Mouse (Mus musculus) lung, postnatal 25 days (tissue): ENCODE results near the gene Adamtsl3.
A peak's percentile ranks its signal among the peaks of the same experiment; 100 is the strongest.
"Not testable (repeated sequence)": the region's sequence is repeated elsewhere in the genome, so short reads cannot be mapped to it uniquely, and the experiment has no call there.

Experiments used
- DNase-seq: peaks from one replicate; pipeline ENCODE4 v3.0.0; 2022; ENCODE audit warnings: low spot score

The Adamtsl3 gene

DNA sequence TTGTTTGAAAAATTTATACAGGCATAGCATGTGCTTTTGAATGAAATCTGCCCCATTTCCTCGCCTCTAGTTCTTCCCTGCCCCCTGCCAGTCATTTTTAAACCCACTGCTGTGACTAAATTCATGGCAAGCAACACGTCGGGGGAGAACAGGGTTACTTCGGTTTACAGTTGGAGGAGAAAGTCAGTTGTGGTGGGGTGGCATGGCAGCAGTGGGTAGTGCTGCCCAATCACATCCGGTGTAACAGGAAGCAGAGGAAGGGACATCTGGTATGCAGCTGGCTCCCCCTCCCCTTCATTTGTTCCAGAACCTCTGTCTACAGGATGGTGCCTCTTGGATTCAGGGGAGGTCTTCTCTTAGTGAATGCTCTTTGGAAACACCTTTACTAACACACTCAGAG is 25.6 kb downstream of the Adamtsl3 start:
- no peak for DNase-seq

DNA sequence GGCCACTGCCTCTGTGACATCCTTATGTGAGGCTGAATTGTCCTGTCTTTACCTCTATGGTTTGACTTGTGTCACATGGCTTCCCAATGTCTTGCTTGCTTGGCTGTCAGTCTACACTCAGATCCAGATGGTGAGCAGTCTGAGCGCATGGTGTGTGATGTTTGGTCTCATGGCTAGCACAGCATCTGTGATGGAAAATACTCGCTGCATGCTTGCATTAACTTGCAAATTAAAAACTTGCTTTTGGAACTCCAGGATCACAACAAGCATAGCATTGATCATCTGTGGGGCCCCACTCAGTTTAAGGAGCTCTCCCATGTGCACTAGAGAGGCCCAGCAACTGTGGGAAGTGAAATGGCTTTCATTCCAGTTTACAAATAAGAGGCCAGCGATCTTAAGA is 29.1 kb downstream of the Adamtsl3 start:
- no peak for DNase-seq

DNA sequence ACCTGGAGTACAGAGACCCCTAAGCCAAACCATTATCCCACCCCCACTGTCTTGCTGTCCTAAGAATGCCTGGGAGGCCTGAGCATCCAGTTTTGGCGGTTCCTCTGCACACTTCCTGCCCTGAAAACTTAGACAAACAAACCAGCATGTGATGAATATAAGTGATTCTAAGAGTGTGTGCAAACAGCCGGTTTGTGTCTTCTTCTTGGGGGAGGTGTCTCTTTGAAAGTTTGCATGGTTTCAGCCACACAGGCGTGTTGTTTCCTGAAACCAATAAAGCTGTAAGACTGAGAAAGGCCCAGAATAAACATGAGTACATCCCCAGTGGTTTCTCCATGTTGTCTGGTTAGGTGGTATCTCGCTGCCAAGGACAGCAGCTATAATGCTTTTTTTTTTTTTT is 30.6 kb downstream of the Adamtsl3 start:
- no peak for DNase-seq

GRCm38 (mm10) chr7:82366471-82366870 is 31.0 kb downstream of the Adamtsl3 start:
- no peak for DNase-seq

- no peak for DNase-seq
These were observed 32.6 kb downstream of the Adamtsl3 start for GRCm38 (mm10) chr7:82368047-82368446.

- no peak for DNase-seq
These were observed 34.6 kb downstream of the Adamtsl3 start for GRCm38 (mm10) chr7:82370132-82370531.

- peak; percentile 37 for DNase-seq
These were observed 35.9 kb downstream of the Adamtsl3 start for GRCm38 (mm10) chr7:82371411-82371810.

- DNase-seq, result no peak
These were observed 42.8 kb downstream of the Adamtsl3 start for GRCm38 (mm10) chr7:82378311-82378710.

- no peak for DNase-seq
These were observed 44.3 kb downstream of the Adamtsl3 start for GRCm38 (mm10) chr7:82379765-82380164.

DNA sequence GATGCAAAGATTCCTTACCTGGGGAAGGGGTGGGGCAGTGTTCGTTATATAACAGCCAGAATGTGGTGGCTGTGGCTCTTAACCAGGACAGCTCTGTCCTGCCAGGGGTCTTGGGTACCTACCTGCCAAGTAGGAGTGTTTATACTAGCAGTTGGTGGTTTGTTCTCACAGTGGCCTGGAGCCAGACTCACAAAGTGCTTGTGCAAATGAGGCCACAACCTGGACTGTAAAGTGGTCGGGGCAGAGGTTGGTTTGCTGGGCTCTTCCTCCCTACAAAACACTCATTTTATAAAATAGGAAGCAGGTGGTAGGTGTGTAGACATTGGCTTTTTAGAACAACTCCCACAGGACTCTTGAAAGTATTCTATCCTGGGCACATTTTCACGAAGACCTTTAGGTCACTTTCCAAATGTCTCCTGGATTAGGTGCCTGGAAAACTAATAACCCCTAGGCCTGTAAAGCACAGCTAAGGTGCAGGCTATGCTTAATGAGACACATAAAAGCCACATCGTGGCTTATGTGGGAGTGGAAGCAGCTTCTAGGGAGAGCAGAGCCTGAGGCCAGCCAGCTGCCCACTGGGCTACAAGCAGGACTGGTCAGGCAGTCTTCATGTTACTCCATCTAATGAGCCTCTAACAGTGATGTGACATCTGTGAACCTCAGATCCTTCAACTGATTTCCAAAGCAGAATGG is 47.5 kb downstream of the Adamtsl3 start:
- DNase-seq, result no peak

GRCm38 (mm10) chr7:82383536-82383848 is 48.0 kb downstream of the Adamtsl3 start:
- no peak for DNase-seq

DNA sequence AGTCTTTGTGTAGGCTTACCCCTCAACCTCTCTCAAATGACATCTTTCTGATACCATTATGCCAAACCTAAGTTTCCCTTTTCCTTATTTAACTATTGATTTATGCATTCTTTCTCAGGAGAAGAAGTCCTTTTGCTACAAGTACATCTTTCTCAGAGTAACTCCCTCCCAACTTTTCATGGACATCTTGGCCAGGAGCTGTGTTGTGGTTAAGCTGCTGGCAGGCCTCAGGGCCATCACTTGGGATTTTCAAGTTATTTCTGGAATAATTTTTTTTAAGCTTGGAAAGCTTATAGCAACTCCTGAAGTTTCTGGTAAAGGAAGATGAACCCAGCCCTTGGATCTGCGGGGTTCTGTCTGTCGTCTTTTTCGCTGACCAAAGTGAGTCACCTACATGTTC is 51.6 kb downstream of the Adamtsl3 start:
- no peak for DNase-seq

- DNase-seq, result no peak
These were observed 59.1 kb downstream of the Adamtsl3 start for GRCm38 (mm10) chr7:82394435-82395186.

GRCm38 (mm10) chr7:82395239-82395638 is 59.7 kb downstream of the Adamtsl3 start:
- no peak for DNase-seq

GRCm38 (mm10) chr7:82395751-82396512 is 60.4 kb downstream of the Adamtsl3 start:
- DNase-seq, result no peak

DNA sequence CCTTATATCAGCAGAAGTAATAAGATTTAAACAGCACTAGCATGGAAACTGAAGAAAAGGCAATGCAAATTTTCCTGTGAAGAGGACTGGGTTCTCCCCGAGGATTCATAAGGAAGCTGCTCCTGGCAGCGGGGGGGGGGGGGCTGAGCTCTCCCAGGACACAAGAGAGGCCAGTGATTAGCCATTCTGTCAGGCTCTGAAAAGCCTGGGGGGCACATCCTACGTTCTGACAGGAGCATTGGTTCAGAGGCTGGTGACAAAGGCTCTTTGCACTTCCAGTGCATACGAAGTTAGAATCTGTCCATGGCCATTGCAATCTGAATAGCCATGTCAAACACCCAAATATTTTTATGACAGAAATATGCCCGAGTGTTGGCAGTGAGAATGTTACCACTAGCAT is 61.4 kb downstream of the Adamtsl3 start:
- no peak for DNase-seq

DNA sequence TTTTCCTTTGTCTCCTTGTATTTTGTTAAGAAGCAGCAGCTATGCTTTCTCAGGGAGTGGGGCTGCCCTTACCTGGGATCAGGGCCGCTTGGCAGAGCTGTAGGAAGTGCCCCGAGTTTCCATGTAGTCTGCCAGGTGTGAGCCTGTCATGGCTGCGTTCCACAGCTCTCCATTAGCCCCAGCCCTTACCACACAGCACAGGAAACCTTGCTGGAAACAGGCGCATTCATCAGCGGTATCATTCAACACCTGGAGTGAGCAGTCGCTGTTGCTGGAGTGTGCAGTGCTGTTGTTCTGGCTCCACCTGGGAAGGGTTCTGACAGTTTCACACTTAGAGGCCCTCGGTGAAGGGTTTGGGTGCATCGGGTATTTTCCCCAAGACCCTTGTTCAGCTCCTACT is 62.1 kb downstream of the Adamtsl3 start:
- no peak for DNase-seq

- no peak for DNase-seq
These were observed 70.1 kb downstream of the Adamtsl3 start for GRCm38 (mm10) chr7:82405466-82406045.

GRCm38 (mm10) chr7:82410966-82411365 is 75.5 kb downstream of the Adamtsl3 start:
- DNase-seq, result no peak

DNA sequence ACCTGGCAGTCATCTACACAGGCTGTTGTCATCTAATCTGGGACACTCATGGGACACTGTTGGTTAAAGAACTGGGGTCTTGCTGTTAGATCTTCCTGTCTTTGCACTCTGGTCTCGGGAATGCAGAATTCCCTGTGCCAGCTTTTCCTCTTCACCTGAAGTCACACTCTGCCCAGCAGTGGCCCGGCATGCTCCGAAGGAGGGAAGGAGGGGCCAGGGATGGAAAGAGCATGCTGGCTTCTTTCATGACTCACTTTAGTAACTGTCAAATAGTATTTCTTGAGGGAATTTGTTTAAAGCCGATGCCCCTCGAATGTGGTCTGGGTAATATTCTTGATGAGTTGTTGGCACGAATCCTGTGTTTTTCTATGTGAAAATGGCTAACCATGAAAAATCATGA is 81.2 kb downstream of the Adamtsl3 start:
- no peak for DNase-seq

- no peak for DNase-seq
These were observed 81.6 kb downstream of the Adamtsl3 start for GRCm38 (mm10) chr7:82417053-82417452.

DNA sequence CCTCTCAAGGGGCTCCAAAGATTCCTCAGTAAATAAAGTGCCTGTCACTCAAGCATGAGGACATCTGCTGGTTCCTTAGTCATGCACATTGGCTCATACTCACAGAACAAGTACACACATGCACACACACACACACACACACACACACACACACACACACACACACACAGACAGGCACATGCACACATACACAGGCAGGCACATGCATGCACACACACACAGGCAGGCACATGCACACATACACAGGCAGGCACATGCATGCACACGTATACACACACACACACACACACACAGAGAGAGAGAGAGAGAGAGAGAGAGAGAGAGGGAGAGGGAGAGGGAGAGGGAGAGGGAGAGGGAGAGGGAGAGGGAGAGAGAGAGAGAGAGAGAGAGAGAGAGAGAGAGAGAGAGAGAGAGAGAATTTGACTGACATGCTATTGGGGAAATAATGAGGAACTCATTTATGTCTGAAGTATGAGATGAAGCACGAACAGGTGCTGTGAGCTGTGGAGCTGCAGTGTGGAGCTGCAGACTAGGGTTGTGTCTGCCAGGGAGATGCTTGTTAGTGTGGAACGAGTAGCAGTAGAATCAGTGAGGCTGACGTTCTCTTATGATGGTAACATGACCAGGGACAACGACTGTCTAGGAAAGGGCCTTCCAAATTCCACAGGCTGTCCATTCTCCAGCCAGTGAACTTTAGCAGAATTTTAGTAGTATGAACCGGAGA is 85.0 kb downstream of the Adamtsl3 start:
- DNase-seq, result not testable (repeated sequence)
